Mouse (Mus musculus): ENCODE data around the gene Otogl.
"Not testable (repeated sequence)": the region's sequence is repeated elsewhere in the genome, so short reads cannot be mapped to it uniquely, and the experiment has no call there.

The Otogl gene

GRCm38 (mm10) chr10:107813814-107814483, 98.0 kb downstream of the Otogl start:
- no peak for DNase-seq (ENCODE audit: extremely low read depth, insufficient read length, low spot score)

- no peak for DNase-seq (ENCODE audit: extremely low read depth, insufficient read length, low spot score)
Measured at GRCm38 (mm10) chr10:107810649-107811398, 101.1 kb downstream of the Otogl start.

GRCm38 (mm10) chr10:107805203-107805602, 106.7 kb downstream of the Otogl start:
- no peak for DNase-seq (ENCODE audit: extremely low read depth, insufficient read length, low spot score)

GRCm38 (mm10) chr10:107804285-107804684, 107.6 kb downstream of the Otogl start:
- not testable (repeated sequence) for DNase-seq (ENCODE audit: extremely low read depth, insufficient read length, low spot score)

- peak; percentile 20 for DNase-seq (ENCODE audit: extremely low read depth, insufficient read length, low spot score)
Measured at GRCm38 (mm10) chr10:107799671-107800353, 112.1 kb downstream of the Otogl start.

- no peak for DNase-seq (ENCODE audit: extremely low read depth, insufficient read length, low spot score)
Measured at GRCm38 (mm10) chr10:107794812-107795756, 116.8 kb downstream of the Otogl start.

- DNase-seq (ENCODE audit: extremely low read depth, insufficient read length, low spot score), result no peak
Measured at GRCm38 (mm10) chr10:107792491-107792890, 119.4 kb downstream of the Otogl start.

GRCm38 (mm10) chr10:107779548-107779947, 132.4 kb downstream of the Otogl start:
- DNase-seq (ENCODE audit: extremely low read depth, insufficient read length, low spot score), result no peak

- no peak for DNase-seq (ENCODE audit: extremely low read depth, insufficient read length, low spot score)
Measured at GRCm38 (mm10) chr10:107759624-107760023, 152.3 kb downstream of the Otogl start.

GRCm38 (mm10) chr10:107753471-107753870, 158.5 kb downstream of the Otogl start:
- no peak for DNase-seq (ENCODE audit: extremely low read depth, insufficient read length, low spot score)

- no peak for DNase-seq (ENCODE audit: extremely low read depth, insufficient read length, low spot score)
Measured at GRCm38 (mm10) chr10:107752351-107753143, 159.4 kb downstream of the Otogl start.

GRCm38 (mm10) chr10:107751944-107752343, 160.0 kb downstream of the Otogl start:
- no peak for DNase-seq (ENCODE audit: extremely low read depth, insufficient read length, low spot score)

GRCm38 (mm10) chr10:107747566-107747965, 164.4 kb downstream of the Otogl start:
- no peak for DNase-seq (ENCODE audit: extremely low read depth, insufficient read length, low spot score)

- peak; percentile 9 for DNase-seq (ENCODE audit: extremely low read depth, insufficient read length, low spot score)
Measured at GRCm38 (mm10) chr10:107746717-107747116, 165.2 kb downstream of the Otogl start.

- DNase-seq (ENCODE audit: extremely low read depth, insufficient read length, low spot score), result no peak
Measured at GRCm38 (mm10) chr10:107739815-107740214, 172.1 kb downstream of the Otogl start.

- no peak for DNase-seq (ENCODE audit: extremely low read depth, insufficient read length, low spot score)
Measured at GRCm38 (mm10) chr10:107737743-107738142, 174.2 kb downstream of the Otogl start.

GRCm38 (mm10) chr10:107735448-107735847, 176.5 kb downstream of the Otogl start:
- DNase-seq (ENCODE audit: extremely low read depth, insufficient read length, low spot score), result no peak

- no peak for DNase-seq (ENCODE audit: extremely low read depth, insufficient read length, low spot score)
Measured at GRCm38 (mm10) chr10:107734327-107734726, 177.6 kb downstream of the Otogl start.

- DNase-seq (ENCODE audit: extremely low read depth, insufficient read length, low spot score), result no peak
Measured at GRCm38 (mm10) chr10:107725631-107726030, 186.3 kb downstream of the Otogl start.

GRCm38 (mm10) chr10:107719806-107720205, 192.1 kb downstream of the Otogl start, which contains the start of gene Ptprq:
Ptprq (minus strand) TSS chr10:107720051.
- DNase-seq (ENCODE audit: extremely low read depth, insufficient read length, low spot score), result no peak

All from 3134 (cell line).